Mouse (Mus musculus) cerebellum, adult (tissue): ENCODE results near the gene Gal3st1.

Experiments used
- ATAC-seq: cut with Nextera tagmentation; 2 replicates; pipeline ENCODE4 v1.9.2; 2017; ENCODE audit warnings: mild to moderate bottlenecking, moderate library complexity, mixed read lengths; ENCODE audit not compliant: insufficient number of reproducible peaks, low FRiP score, low TSS enrichment

Gal3st1 gene

DNA sequence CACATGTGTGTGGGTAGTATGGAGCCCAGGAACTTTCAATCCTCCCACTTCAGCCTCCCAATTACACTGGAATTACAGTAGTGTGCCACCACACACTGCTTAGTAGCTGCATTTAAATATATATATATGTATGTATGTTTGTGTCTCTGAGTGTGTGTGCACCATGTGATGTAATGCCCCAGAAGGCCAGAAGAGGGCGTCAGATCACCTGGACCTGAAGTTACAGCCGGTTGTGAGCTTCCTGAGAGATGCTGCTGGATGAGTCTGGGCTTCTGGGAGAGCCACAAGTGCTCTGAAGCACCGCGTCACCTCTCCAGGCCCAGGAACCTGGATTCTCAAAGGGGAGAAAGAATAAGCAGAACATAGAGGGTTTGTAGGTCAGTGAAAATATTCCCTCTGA lies 45.9 kb downstream of the Gal3st1 start:
- ATAC-seq = no peak

DNA sequence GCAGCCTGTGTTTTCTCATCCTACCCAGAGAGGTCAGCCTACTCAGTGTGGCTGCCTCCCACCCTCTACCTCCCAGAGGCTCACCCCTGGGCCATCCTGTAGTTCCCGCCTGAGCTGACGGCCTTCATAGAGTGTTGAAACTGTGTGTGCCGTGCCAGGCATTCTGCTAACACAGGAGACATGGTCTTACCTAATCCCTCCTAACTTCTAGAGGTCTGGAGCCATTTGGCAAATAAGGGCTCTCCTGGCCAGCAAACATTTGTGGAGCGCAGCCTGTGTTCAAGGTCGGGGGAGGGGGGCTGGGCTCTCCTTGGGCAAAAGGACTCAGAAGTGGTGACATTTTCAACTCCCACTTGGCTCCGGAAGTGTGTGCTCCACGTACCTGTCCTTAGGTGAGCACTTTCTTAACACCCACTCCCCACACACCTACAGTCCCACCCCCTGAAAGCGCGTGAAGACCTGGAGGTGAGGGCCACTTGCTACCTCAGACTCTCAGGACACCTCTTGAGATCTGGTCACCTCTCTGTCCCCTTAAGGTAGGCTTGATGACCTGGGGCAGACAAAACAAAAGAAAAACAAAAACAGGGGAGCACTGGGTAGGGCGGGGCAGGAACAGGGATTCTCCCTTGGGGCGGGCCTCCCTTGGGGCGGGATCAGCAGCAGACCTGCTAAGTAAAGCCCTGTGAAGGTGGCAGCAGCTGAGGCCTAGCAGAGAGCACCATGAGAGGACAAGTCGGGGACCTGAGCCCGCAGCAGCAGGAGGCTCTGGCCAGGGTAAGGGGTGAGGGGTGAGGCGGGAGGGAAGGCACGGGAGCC lies 47.9 kb downstream of the Gal3st1 start, which contains the start of gene Sec14l4:
Gene Sec14l4 (plus strand): TSS at position 337 of the 816 bp plus-strand sequence.
- ATAC-seq = no peak

DNA sequence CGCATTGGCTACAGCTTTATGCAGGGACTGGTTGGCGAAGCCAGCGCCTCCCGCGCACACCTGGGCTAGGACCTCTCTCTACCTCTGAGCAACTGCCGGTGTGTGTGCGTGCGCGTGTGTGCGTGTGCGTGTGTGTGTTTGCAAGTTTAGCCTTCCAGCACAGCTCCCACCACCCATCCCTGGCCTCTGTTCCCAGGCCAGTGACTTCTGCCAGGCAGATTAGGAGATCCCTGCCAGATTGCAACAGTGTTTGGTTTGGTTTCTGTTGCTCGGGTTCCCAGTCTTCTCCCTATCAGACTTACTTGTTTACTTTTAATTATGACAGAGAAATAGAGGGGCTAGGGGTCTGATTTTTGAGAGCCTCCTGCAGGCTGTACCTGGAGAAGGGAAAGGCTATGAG lies 48.5 kb downstream of the Gal3st1 start:
- ATAC-seq = no peak

DNA sequence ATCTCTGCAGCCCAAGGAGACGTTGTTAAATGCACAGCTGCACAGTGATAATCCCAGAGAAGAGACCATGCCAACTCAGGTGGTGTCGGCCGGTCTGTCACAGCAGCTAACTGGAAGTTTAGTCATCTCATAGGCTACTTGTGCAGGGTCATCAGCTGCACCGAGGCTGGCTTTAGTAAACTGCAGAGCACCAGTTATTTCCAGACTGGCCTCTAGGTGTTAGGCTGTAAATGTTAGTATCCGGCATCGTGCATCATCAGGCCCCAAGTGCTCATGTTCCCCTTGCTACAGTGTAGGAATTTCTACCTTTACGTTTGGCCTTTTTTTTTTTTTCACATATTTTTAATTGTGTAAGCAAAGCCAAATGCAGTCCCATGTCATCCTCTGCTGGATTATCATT lies 50.0 kb downstream of the Gal3st1 start:
- no peak for ATAC-seq

DNA sequence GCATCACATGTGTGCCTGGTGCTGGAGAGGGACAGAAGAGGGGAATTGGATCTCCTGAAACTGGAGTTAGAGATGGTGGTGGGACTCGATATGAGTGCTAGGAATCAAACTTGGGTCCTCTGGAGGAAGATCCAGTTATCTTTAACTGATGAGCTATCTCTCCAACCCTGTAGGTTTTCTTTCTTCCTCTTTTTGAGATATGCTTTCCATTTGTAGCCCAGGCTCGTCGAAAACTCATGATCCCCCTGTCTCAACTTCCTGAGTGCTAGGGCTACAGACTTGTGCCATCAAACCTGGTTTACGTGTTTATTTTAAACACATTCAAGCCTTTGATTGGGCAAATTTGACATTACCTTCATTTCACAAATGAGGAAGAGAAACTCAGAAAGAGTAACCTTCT lies 50.7 kb downstream of the Gal3st1 start:
- no peak for ATAC-seq

DNA sequence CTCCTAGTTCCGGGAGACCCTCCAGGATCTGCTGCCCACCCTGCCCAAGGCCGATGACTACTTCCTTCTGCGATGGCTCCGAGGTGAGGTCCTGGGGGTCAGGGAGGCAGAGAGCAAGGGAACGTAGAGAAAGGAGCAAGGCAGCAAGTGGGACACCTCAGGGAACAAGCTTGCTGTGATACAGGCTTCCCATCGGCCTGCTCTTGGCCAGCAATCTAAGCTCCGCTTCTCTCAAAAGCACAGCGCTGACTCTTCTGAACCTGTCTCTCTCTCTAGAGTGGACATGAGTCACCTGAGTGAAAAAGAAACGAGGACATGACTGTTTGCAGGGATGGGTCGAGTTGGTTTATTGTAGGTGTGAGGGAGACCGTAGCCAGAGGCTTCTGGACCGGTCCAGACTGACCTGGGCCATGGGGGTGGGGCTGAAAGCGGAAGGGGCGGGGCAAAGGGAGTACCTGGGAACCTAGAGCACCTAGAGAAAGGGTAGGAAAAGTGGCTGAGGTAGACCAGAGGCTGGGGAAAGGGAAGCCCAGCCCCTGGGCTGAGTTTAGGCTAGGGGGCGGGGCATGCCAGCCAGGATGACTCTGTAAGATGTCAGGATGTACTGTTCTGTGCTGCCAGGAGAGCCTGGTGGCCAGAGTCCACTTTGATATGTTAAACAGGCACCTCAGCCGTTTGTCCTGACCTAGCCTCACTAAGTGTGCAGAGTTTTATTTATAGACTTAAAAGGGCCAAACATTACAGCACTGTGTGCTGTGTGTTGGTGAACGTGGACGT lies 51.9 kb downstream of the Gal3st1 start:
- ATAC-seq = no peak; the same call in 1 of the 2 replicates

DNA sequence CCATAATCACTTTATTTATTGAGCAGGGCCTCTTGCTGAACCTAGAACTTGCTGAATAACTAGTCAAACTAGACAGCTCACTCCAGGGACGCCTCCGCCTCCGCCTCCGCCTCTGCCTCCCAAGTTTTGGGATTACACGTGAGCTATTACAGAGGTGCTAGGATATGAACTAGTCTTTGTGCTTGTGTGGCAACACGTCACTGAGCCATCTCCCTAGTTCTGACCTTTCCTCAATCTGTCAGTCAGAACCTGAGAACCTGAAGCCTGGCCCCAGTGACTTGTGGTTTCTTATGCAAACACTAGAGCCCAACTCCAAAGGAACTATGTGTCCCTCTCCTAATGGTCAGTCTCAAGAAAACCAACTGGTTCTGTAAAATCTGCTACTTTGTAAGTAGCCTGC lies 52.5 kb downstream of the Gal3st1 start:
- ATAC-seq = no peak

DNA sequence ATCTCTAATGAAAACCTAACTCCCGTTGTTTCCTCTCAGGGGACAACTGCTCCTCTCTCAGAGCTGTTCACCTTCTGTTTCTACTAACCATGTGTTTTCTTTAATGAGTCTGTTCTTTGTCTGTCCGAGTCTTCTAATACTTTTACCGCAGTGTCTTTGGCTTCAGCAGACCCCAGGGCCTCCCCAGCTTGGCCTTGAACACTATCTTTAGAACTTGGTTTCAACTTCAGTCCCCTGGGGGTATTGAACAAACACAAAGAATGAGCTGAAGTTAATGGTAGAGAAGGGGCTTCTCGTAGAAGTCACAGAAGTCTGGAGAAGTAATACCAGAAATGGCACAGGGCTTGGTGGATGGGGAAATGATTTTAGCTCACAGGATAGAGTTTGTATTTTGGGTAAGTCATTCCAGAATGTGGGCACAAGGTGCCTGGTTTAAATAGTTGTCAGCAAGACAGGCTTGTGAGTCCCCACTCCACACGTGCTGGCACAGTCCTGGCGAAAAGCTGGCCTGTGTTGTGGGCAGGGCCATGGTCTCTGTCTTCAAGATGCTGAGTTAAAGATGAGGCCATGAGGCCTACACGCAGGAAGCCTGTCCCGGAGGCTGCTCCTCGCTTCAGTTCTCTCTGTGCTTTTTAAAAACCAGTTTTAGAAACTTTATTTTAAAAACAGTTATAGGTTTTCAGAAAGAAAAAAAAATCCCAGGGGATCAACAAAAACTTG lies 53.1 kb downstream of the Gal3st1 start:
- no peak for ATAC-seq

DNA sequence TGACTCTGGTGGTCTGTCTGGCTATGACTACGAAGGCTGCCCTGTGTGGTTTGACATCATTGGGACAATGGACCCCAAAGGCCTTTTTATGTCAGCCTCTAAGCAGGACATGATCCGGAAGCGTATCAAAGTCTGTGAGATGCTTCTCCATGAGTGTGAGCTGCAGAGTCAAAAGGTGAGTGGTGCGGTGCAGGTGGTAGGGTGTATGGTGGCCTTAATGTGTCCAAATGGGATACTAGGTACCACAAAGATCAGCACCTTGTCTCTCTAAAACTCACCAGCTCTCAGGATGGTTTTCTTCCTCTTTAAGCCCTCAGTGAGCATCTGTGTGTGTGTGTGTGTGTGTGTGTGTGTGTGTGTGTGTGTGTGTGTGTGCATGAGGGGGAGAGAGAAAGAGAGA lies 56.5 kb downstream of the Gal3st1 start:
- no peak for ATAC-seq

DNA sequence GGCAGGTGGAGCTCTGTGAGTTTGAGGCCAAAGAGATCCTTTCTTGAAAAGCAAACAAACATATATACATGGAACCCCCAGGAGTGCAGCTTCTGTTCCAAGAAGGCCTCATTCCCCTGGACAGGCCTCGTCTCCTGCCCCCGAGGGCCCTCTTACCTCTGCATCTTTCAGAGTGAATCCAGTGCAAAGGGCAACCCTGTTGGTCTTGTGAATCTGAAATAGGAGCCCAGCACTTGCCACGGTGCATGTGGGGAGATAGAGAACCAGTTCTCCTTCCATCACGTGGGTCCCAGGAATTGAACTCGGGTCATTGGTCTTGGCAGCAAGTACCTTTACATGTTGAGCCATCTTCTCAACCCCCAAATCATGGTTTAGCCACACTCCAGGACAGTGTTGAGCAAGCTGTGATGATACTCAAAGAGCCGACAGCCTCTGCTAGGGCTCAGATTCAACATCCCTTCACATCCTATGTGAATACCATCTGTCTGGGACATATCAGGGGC lies 57.7 kb downstream of the Gal3st1 start:
- no peak for ATAC-seq

DNA sequence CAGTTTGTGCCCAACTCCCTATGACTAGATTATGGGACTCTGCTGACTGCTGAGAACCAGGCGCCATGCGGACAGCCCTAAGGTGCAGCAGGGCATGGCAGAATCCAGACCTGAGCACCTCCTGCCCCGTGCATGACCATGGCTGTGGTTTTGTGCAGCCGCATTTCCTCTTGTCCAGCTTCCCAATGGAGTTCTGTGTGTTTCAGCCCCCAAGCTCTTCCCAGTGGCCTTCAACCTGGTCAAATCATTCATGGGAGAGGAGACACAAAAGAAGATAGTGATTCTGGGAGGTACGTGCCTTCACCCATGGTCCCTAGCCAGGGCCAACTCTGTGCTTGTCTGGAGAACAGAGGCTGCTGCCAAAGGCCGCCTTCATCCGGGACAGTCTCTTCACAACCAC lies 59.6 kb downstream of the Gal3st1 start:
- no peak for ATAC-seq

DNA sequence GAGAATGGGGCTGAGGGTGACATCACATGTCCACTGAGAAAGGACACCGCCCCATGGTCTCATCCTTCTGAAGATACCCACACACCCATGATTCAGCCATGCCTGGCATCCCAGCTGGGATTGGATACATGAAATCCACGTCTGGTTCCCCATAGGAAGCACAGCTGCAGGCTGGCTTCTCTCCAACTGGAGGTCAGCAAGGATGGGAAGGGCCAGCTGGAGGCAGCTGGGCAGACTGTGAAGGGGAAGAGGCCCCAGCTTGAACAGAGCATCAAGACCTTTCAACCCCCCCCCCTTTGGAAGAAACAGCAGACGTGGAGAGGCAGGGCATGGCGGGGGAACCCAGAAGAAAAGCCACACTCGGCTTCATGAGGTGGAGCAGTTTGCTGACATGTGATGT lies 63.1 kb downstream of the Gal3st1 start:
- ATAC-seq = no peak

DNA sequence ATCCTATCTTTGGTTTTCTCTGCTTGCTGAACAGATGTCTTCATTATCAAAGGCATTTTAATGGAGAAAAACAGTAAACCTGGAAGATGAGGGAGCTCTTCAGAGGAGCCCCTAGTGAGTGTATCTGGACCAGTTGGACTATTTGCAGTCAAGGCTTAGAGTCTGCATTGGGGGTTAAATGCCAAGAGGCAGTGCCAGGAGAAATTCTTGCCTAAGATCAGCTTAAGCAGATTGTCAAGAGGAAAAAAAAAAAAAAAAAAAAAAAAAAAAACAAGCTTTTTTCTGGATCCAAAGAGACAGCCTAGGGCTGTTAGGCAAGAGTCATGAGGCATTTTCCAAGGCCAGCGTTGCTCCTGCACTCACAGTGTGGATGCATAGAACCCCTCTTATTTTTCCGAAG lies 64.3 kb downstream of the Gal3st1 start:
- no peak for ATAC-seq

DNA sequence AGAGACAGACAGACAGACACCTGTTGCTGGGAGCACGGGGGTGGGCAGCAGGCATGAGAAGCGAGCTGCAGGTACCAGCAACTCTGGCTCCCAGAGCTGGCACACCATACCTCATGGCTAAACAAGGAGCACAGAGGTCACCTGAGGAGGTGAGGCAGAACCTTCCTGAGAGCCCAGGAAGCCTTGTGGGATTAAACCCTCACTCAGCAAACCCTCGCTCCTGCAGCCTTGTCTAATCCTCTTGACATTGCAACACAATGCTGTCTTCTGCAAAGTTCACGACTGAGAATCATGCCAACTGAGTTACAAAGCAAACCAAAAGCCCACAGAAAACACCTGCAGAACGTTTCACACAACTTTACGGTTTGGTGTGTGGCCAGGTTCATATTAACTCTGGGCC lies 65.0 kb downstream of the Gal3st1 start:
- ATAC-seq = no peak
